Mouse (Mus musculus) limb, embryonic 10.5 days (tissue): ENCODE results near the gene Ccdc184. TPM values are rescaled to one million over a fixed set of nuclear protein-coding genes. Genes with fewer than 3 reads are reported as not detected.

ENCODE experiments used
- DNase-seq: peaks from one replicate; pipeline ENCODE4 v3.0.0-alpha.2; 2017; ENCODE audit warnings: low spot score
- H3K27ac ChIP-seq: fragments of 300-500 bp; sonication (generic); 2 replicates; pipeline ENCODE4 v1.5.1; 2016; ENCODE audit warnings: mild to moderate bottlenecking
- H3K27me3 ChIP-seq: fragments of 300-500 bp; sonication (generic); 2 replicates; pipeline ENCODE4 v1.6.1; 2016; ENCODE audit warnings: low read depth, mild to moderate bottlenecking; ENCODE audit not compliant: poor library complexity, severe bottlenecking
- H3K36me3 ChIP-seq: fragments of 300-500 bp; sonication (generic); 2 replicates; pipeline ENCODE4 v1.6.1; 2016; ENCODE audit warnings: mild to moderate bottlenecking, moderate library complexity
- H3K4me1 ChIP-seq: fragments of 300-500 bp; sonication (generic); 2 replicates; pipeline ENCODE4 v1.6.1; 2016
- H3K4me3 ChIP-seq: fragments of 300-500 bp; sonication (generic); 2 replicates; pipeline ENCODE4 v1.5.1; 2016; ENCODE audit warnings: mild to moderate bottlenecking, moderate library complexity
- H3K9me3 ChIP-seq: fragments of 300-500 bp; sonication (generic); replicated peaks from 2 replicates; pipeline ENCODE4 v1.6.1; 2016; ENCODE audit warnings: mild to moderate bottlenecking
- WGBS: fragments of 180-500 bp; shearing (Covaris S2); methylation state at CpG from one replicate; pipeline ENCODE4 v1.1.7; 2016; 5-methylcytosine and 5-hydroxymethylcytosine counted together
- polyA plus RNA-seq: library from polyadenylated mRNA; unstranded; fragments of >200 nt; fragmentation: Nextera tagmentation; extraction: Ambion mirVana; gene quantifications from 2 replicates; pipeline ENCODE4 v1.2.1, GENCODE M21; 2016

The Ccdc184 gene
- polyA plus RNA-seq = 0.11 and 0.33 TPM in 2 replicates

DNA sequence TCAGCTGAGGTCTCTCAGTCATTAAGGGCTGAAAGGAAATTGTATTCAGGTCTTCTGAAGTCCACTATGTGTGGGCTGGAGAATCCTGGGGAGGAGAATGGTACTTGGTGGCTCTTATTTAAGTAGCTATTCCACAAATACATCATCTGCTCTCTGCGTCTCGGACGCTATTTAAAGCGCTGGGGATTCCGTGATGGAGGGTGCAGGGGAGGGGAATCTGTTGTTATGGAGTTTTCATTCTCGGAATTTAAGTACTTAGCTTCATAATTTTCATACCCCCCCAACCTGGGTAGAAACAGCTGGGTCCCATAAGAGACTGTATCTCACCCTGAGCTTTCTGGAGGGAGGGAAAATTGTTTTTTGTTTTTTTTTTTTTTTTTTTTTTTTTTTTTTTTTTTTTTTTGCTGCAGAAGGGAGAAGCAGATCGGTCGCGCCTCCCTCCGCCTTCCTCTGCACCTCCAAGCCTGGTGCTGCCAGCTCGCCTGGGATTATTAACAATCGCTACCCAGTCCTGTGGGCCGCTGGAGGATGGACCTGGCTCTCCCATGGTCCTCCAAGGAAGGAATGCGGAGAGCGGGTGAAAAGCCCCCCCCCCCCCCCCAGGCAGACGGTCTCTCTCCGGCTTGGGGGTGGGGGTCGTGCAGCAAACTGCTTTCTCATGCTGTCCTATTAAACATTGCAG is at the start of gene Ccdc184:
Ccdc184 (plus strand) TSS at position 196 of the 682 bp plus-strand sequence.
- WGBS = 5% methylated on average over 17 of the region's 18 CpGs
- Histone ChIP-seq H3K36me3 (no peaks in the 10 kb centered on the region), H3K27me3 (peaks cover 75% of the 10 kb centered on the region), H3K4me1 (peaks cover 19% of the 10 kb centered on the region), H3K9me3 (no peaks in the 10 kb centered on the region), H3K27ac (peak within 1 kb of the TSS; percentile 64), H3K4me3 (peak within 1 kb of the TSS; percentile 62)
- no peak for DNase-seq

DNA sequence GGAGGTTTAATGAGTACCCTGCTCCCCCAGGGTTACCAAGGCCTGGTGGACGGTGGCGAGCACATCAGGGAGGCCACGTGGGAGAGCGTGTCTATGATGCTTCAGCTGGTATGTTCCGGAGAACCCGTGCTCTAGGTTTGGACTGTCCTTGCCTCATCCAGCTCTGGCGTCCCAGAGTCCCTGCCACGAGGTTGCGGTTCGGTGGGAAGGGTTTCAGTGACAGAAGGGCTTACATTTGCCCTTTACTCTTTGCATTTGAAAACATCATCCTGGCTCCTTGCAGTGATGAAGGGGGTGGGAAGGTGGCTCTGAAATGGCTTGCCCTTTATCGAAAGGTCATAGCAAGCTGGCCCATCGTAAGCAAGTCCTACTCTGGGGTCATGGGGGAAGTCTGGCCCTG is 47.6 kb upstream of the Ccdc184 start:
- Histone ChIP-seq H3K4me1 (no peaks in the 10 kb centered on the region), H3K36me3 (peaks cover 87% of the 10 kb centered on the region), H3K9me3 (no peaks in the 10 kb centered on the region), H3K4me3 (no peak overlapping the region), H3K27ac (no peak overlapping the region), H3K27me3 (no peaks in the 10 kb centered on the region)
- no peak for DNase-seq
- WGBS = 89% methylated on average over 12 of the region's 12 CpGs

DNA sequence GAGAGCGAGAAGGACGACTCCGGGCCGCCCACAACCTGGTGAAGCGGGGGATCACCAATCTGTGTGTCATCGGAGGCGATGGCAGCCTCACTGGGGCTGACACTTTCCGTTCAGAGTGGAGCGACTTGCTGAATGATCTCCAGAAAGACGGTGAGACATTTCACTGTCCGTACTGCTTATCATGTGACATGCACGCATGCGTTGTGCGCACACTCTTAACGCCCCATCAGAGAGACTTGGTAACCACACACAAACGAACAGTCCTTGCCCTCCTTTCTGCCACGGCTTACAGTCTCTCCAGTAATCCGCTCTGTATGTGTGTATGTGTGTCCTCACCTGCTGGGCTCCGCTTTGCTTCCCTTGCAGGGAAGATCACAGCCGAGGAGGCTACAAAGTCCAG is 46.1 kb upstream of the Ccdc184 start:
- Histone ChIP-seq H3K27me3 (no peaks in the 10 kb centered on the region), H3K4me3 (no peak overlapping the region), H3K27ac (no peak overlapping the region), H3K4me1 (no peaks in the 10 kb centered on the region), H3K36me3 (peaks cover 88% of the 10 kb centered on the region), H3K9me3 (no peaks in the 10 kb centered on the region)
- DNase-seq = no peak
- 95% methylated on average over 20 of the region's 20 CpGs for WGBS

DNA sequence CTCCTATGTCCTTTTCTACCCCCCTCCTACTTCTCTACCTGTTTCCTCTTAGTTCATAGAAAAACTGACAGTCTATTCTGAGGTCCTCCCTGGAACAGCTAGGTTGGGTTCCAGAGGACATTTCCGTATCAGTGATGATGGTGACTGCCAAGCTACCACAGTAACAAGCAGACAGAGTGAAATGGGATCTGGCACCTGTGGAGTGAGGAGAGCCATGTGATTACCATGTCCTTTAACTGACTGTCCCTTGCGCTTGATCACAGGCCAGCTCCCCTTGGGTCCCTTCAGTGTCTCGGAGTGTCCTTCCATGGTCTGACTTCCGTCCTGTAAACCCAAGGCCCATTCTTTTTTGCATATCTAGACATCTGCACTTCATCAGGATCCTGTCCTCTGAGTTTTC is 36.0 kb upstream of the Ccdc184 start:
- WGBS = 92% methylated on average over 4 of the region's 4 CpGs
- Histone ChIP-seq H3K4me1 (0 out of 2 replicates have a peak, but pooled peaks cover 2% of the 10 kb centered on the region), H3K27me3 (no peaks in the 10 kb centered on the region), H3K36me3 (peaks cover 90% of the 10 kb centered on the region), H3K4me3 (no peak overlapping the region), H3K27ac (no peak overlapping the region), H3K9me3 (no peaks in the 10 kb centered on the region)
- no peak for DNase-seq

DNA sequence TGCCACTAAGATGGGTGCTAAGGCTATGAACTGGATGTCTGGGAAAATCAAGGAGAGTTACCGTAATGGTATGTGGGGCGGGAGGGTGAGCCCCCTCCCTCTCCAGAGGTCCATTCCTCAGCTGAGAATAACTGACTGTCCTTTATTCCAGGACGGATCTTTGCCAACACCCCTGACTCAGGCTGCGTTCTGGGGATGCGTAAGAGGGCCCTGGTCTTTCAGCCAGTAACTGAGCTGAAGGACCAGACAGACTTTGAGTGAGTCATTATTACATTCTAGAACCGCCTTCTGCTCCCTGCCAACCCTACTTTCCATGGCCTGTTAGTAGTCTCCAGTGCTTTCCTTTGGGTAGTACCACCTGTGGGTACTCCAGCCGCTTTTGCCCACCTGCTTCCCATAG is 35.5 kb upstream of the Ccdc184 start:
- Histone ChIP-seq H3K27ac (no peak overlapping the region), H3K4me3 (no peak overlapping the region), H3K36me3 (peaks cover 90% of the 10 kb centered on the region), H3K27me3 (no peaks in the 10 kb centered on the region), H3K4me1 (0 out of 2 replicates have a peak, but pooled peaks cover 2% of the 10 kb centered on the region), H3K9me3 (no peaks in the 10 kb centered on the region)
- DNase-seq = no peak
- 93% methylated on average over 7 of the region's 7 CpGs for WGBS

DNA sequence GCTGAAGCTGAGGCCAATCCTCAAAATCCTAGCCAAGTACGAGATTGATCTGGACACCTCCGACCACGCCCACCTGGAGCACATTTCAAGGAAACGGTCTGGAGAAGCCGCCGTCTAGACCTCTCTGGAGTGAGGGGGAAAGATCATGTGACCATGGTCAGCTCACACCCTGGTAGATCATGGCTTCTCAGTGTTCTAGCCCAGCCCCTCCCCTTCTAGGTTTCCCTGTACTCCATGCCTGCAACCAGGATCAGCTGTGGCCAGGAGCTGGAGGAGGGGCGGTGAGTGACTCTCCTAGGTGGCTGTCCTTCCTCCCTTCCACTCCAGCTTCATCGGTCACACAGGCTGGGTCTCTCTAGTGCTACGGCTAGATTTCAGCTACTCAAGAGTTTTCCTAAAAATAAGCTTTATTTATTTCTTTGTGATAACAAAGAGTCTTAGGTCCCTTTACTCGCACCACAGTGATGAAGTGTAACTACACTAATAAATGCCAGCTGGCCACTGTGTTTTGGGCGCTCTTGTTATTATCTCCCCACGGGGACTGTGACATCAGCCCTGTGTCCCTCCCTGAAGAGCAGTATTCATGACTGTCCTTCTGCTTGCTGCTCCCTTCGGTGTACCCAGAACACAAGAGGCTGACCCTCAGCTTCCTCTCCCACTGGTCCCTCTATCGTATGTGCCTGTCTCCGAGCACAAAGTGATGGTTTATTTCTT is 34.9 kb upstream of the Ccdc184 start:
- H3K9me3 ChIP-seq = no peaks in the 10 kb centered on the region
- 0 out of 2 replicates have a peak, but pooled peaks cover 2% of the 10 kb centered on the region for H3K4me1 ChIP-seq
- no peak overlapping the region for H3K4me3 ChIP-seq
- H3K27ac ChIP-seq = no peak overlapping the region
- 89% methylated on average over 15 of the region's 15 CpGs for WGBS
- H3K27me3 ChIP-seq = no peaks in the 10 kb centered on the region
- H3K36me3 ChIP-seq = peaks cover 91% of the 10 kb centered on the region
- DNase-seq = no peak

DNA sequence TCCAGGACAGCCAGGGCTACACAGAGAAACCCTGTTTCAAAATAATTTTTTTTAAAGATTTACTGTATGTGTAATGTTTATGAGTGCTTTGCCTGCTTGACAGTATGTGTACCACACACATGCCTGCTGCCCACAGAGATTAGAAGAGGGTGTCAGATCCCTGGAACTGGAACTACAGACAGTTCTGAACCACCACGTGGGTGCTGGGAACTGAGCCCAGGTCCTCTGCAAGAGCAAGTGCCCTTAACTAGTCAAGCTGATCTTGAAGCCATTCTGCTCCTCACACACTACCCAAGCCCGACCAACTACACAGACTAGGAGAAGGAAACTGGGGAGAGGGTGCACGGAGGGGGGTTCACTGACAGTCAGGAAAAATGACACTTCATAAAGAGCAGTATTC is 33.5 kb upstream of the Ccdc184 start:
- DNase-seq = no peak
- Histone ChIP-seq H3K27ac (no peak overlapping the region), H3K36me3 (peaks cover 91% of the 10 kb centered on the region), H3K27me3 (no peaks in the 10 kb centered on the region), H3K9me3 (no peaks in the 10 kb centered on the region), H3K4me1 (0 out of 2 replicates have a peak, but pooled peaks cover 2% of the 10 kb centered on the region), H3K4me3 (no peak overlapping the region)
- 83% methylated on average over 3 of the region's 3 CpGs for WGBS

DNA sequence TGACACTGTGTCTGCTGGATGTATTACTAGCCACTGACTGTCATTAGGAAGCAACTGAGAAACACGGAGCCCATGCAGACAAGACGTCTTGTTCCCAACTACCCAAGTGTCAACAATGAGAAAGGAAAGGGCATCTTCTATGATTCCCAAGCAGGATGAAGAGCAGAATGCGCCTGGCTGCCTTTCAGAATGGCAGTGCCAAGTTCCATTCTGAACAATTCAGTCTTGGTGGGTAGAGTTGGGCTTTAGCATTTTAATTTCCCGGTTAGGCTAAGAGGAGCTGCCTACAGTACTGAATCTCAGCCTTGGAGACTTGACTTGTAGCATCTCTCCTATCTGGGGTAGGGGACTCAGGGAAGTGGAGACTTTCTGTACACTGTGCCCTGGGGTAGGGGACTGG is 32.9 kb upstream of the Ccdc184 start:
- 93% methylated on average over 4 of the region's 4 CpGs for WGBS
- Histone ChIP-seq H3K27ac (no peak overlapping the region), H3K4me1 (no peaks in the 10 kb centered on the region), H3K36me3 (peaks cover 95% of the 10 kb centered on the region), H3K4me3 (no peak overlapping the region), H3K9me3 (no peaks in the 10 kb centered on the region), H3K27me3 (no peaks in the 10 kb centered on the region)
- DNase-seq = no peak

DNA sequence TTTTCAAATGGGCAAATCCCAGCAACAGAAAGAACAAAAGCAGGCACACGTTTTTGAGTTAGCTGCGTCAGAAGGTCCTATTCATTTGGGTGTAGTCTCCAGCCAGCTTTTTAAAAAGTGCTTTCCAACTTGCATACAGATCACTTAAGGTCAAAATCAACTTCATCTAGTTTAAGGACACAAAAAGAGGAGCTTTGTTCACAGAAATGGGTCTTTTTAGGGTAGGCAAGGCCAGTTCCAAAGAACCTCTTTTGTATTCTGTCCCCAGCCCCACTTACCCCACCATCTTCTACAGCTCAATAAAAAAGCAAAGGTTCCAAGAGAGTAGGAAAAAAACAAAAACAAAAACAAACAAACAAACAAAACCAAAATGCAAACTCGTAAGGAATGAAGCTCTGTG is 32.3 kb upstream of the Ccdc184 start:
- no peak for DNase-seq
- Histone ChIP-seq H3K27me3 (no peaks in the 10 kb centered on the region), H3K9me3 (no peaks in the 10 kb centered on the region), H3K27ac (no peak overlapping the region), H3K4me1 (no peaks in the 10 kb centered on the region), H3K4me3 (no peak overlapping the region), H3K36me3 (peaks cover 97% of the 10 kb centered on the region)
- 85% methylated on average over 3 of the region's 3 CpGs for WGBS

DNA sequence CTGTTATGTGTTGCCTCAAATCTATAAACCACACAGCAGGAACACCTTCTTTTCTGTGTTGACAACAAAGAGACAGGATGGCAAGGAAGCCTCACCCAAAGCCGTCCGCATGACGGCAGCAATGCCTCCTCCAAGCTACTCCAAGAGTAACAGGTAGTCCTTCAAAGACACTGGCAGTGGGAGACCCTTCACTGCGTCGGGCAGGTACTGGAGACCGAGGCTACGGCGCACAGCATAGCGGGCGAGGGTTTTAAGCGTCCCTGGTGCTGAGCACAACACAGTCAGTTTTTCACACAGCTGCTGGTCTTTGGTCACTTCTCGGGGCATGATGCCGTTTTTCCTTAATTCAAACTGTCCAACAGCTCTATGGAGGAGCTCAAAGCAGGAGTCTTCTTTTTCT is 31.3 kb upstream of the Ccdc184 start:
- H3K27ac ChIP-seq = no peak overlapping the region
- no peak for DNase-seq
- peaks cover 97% of the 10 kb centered on the region for H3K36me3 ChIP-seq
- no peaks in the 10 kb centered on the region for H3K4me1 ChIP-seq
- no peak overlapping the region for H3K4me3 ChIP-seq
- H3K27me3 ChIP-seq = no peaks in the 10 kb centered on the region
- 93% methylated on average over 13 of the region's 13 CpGs for WGBS
- H3K9me3 ChIP-seq = no peaks in the 10 kb centered on the region

DNA sequence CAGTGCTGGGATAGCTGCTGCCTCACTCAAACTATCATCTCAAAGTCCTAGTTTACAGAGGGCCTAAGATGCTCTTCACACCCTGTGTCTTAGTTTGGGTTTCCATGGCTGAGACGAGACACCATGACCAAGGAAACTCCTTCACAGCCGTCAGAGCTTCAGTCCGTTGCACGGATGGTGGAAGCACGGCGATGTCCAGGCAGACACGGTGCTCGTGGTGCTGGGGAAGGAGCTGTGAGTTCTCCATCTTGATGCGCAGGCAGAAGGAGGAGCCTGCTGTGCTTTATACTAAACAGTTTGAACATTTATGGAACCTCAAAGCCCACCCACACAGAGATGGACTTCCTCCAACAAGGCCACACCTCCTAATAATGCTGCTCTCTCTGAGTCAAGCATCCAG is 30.1 kb upstream of the Ccdc184 start:
- Histone ChIP-seq H3K36me3 (peaks cover 95% of the 10 kb centered on the region), H3K4me3 (no peak overlapping the region), H3K27me3 (no peaks in the 10 kb centered on the region), H3K4me1 (no peaks in the 10 kb centered on the region), H3K27ac (no peak overlapping the region), H3K9me3 (no peaks in the 10 kb centered on the region)
- DNase-seq = no peak
- WGBS = 92% methylated on average over 9 of the region's 9 CpGs

DNA sequence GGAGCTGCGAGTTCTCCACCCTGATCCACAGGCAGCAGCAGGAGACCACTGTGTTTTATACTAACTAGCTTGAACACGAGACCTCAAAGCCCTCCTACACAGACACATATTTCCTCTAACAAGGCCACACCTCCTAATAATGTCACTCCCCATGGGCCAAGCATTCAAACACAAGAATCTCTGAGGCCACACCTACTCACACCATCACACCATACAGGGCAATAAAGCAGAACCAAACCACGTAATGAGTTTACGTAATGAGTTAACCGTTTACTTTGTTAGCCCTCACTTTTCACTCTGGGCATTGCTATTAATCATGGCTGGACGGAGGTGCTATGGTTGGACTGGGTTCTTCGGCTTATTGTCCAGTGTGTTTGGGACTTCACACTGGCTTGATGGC is 27.2 kb upstream of the Ccdc184 start:
- no peak overlapping the region for H3K27ac ChIP-seq
- no peak overlapping the region for H3K4me3 ChIP-seq
- no peak for DNase-seq
- no peaks in the 10 kb centered on the region for H3K9me3 ChIP-seq
- H3K4me1 ChIP-seq = peaks cover 6% of the 10 kb centered on the region
- 75% methylated on average over 7 of the region's 7 CpGs for WGBS
- H3K36me3 ChIP-seq = peaks cover 75% of the 10 kb centered on the region
- H3K27me3 ChIP-seq = no peaks in the 10 kb centered on the region

DNA sequence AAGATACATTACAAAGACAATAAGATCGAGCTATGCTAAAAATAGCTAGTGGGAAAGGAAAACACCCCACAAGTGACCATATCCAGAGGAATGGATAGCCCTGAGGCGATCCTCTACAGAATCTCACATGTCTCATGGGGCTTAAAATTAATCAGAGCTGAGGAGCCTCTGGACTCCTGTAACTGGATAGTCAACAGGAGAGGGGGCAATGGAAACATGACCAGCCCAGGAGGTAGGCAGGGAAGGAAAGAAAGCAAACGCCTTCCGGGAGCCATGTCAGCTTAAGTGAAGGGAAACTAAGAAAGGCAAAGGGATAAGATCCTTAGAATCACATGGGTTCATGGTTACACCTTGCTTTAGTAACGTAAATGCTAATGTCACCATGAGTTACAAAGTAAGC is 26.1 kb upstream of the Ccdc184 start:
- Histone ChIP-seq H3K4me3 (no peak overlapping the region), H3K4me1 (peaks cover 10% of the 10 kb centered on the region), H3K27ac (no peak overlapping the region), H3K27me3 (no peaks in the 10 kb centered on the region), H3K36me3 (peaks cover 64% of the 10 kb centered on the region), H3K9me3 (no peaks in the 10 kb centered on the region)
- WGBS = 98% methylated on average over 5 of the region's 5 CpGs
- no peak for DNase-seq
